Mouse (Mus musculus) embryonic fibroblast, embryonic 13.5 days (primary cell): Measurements from ENCODE around the gene Sufu.

Experiments
- CTCF ChIP-seq: IDR thresholded peaks from 2 replicates; pipeline ENCODE4 v1.5.1; 2011; ENCODE audit warnings: mild to moderate bottlenecking, control low read depth, low read length, moderate library complexity, borderline replicate concordance; ENCODE audit not compliant: insufficient read depth
- POLR2A ChIP-seq: IDR thresholded peaks from 2 replicates; pipeline ENCODE4 v1.6.1; 2011; ENCODE audit warnings: low read depth, mild to moderate bottlenecking, control low read depth, low read length, moderate library complexity

DNA sequence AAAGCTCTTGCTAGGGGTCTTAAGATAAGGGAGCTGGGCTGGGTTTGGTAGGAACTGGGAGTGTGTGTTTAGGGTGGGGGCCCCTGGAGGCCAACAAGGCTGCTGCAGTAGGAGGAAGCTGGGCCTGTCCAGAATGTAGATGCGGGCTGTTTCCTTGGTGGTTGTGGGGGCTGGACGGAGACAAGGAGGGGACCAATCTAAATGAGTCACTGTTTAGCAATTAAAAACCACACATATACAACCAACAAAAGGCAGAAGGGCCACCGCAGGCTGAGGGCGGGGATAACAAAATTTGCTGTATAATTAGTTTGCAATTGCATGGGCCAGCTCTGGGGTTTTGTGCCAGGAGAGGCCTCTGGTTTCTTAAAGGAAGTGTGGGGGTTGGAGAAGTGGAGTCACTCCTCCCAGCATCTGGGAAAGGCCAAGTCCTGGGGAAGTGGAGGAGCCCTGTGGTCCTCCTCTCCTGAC lies 107.4 kb downstream of the Sufu start:
- TF ChIP-seq POLR2A (no peak), CTCF (no peak)
